Mouse (Mus musculus) liver, embryonic 14 days (tissue): Measurements from ENCODE around the gene Guca2a. TPM values are rescaled to one million over a fixed set of nuclear protein-coding genes. Genes with fewer than 3 reads are reported as not detected.

Source experiments
- polyA plus RNA-seq: library from polyadenylated mRNA; depleted of rRNA; stranded (reverse); fragments of >200 nt; gene quantifications from 2 replicates; pipeline ENCODE4 v1.2.3, GENCODE M21; 2012; rRNA removed

Guca2a gene
- polyA plus RNA-seq, result 0.09 TPM in 1 of 2 replicates, not detected in the other

DNA sequence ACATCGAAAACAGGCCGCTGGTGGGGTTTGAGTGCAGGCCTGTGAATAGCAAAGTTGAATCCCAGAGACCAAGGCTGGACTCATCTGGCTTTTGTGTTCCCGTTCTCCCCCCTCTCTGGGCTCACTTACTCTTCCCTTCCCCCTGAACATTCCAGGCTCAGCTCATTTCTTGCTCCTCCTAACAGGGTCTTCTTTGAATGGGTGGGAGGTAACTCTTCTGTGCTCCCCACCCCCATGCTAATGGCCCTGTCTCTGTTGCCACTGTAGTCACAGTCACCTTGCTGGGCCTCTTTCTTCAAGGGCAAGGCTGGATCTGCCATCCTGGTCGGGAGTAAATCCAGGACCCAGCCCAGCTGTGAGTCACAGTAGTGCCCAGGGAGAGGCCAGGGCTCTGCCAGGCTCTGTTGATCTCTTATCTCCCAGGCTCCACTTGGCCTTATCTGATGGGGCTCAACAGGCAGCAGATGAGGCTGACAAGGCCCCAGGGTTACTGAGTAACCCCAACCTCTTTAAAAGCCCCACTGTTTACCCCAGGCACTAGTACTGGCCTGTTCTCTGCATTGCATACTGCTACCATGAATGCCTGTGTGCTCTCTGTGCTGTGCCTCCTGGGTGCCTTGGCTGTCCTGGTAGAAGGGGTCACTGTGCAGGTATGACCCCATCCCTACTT lies at the start of gene Guca2a:
Gene Guca2a (plus strand): TSS at position 529 of the 670 bp plus-strand sequence.

GRCm38 (mm10) chr4:119658731-119659130 lies 21.2 kb downstream of the Guca2a start, which contains the start of gene Guca2b:
TSS of gene Guca2b (minus strand) at chr4:119658954.

Other genes starting within 250 kb of the Guca2a start
- gene Ccdc30, start 222.2 kb upstream of the Guca2a start, polyA plus RNA-seq, result 0.48 and 0.51 TPM in 2 replicates
- gene Ppcs, start 215.3 kb upstream of the Guca2a start, polyA plus RNA-seq, result 6.7 and 7.5 TPM in 2 replicates
- gene Zmynd12, start 214.9 kb upstream of the Guca2a start, polyA plus RNA-seq, result 0.07 and 0.13 TPM in 2 replicates
- gene Rimkla, start 145.1 kb upstream of the Guca2a start, polyA plus RNA-seq, result 0.01 TPM in 2 replicates
- 5.1 and 5.3 TPM in 2 replicates for gene Foxj3, start 100.7 kb upstream of the Guca2a start, polyA plus RNA-seq
- gene Frg2f1, start 98.2 kb upstream of the Guca2a start, polyA plus RNA-seq, result 1.1 and 1.2 TPM in 2 replicates
- 0.09 and 0.25 TPM in 2 replicates for gene Guca2b, start 21.2 kb downstream of the Guca2a start, polyA plus RNA-seq
- gene Hivep3, start 96.1 kb downstream of the Guca2a start, polyA plus RNA-seq, result 1.5 and 1.7 TPM in 2 replicates